Mouse (Mus musculus): ENCODE data around the gene Atn1.
A peak's percentile ranks its signal among the peaks of the same experiment; 100 is the strongest.
"Not testable (repeated sequence)": the region's sequence is repeated elsewhere in the genome, so short reads cannot be mapped to it uniquely, and the experiment has no call there.

Gene Atn1

GRCm38 (mm10) chr6:124755831-124756595 lies at the start of gene Atn1, which contains the start of gene Gm45234:
Gene Atn1, minus strand, starts transcription at chr6:124756524.
Gene Gm45234, minus strand, starts transcription at chr6:124756021.
- DNase-seq, result peak; percentile 79

DNA sequence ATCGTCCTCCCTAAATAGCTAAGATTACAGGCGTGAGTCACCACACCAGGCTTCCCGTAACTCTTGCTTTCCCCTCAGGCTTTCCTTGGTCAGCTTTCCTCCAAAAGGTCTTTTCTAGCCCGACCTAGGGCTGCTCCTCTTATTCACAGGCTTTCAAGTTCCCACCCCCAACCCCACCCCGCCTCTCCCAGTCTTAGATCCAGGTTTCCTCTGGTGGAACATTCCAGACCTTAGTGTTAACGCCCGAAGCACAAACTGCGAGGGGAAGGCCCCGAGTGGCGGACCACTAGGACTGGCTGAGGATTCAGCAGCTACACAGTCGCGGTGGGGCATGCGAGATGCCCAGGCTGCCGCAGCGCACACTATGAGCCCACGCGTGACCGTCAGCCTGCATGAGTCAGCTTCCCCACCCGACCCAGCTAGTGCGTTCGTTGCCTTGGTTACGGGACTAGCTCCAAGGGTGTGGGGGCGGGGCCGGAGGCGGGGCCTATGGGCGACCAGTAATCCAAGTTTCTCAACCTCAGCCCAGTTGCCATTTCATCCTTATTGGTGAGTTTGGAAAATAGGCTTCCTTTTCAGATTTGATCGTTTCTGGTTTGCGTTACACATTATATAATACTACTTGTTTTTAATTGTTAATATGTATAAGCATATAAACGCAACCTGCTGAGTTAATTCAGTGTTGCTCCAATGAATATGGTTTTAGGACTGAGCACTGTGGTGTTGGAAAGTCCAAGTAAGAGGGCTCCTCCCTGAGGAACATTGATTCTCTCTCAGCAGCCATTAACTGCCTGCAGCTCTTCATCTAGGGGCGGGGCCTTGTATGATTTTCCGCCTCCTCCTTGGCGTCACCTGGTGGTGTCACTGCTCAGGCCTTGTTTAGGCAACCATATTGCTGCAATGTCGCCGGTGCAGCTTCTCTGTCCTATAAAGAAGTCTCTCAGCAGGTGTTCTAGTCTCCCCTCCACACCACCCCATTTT lies 49.3 kb upstream of the Atn1 start:
- peak; percentile 93 for DNase-seq

GRCm38 (mm10) chr6:124804341-124804740 lies 48.0 kb upstream of the Atn1 start:
- no peak for DNase-seq

GRCm38 (mm10) chr6:124803691-124804090 lies 47.4 kb upstream of the Atn1 start:
- not testable (repeated sequence) for DNase-seq

- DNase-seq, result no peak
Observed at GRCm38 (mm10) chr6:124803061-124803460, 46.7 kb upstream of the Atn1 start.

GRCm38 (mm10) chr6:124802400-124802799 lies 46.1 kb upstream of the Atn1 start:
- DNase-seq, result not testable (repeated sequence)

- DNase-seq, result no peak
Observed at GRCm38 (mm10) chr6:124796200-124796599, 39.9 kb upstream of the Atn1 start.

GRCm38 (mm10) chr6:124795781-124796180 lies 39.5 kb upstream of the Atn1 start:
- DNase-seq, result no peak

DNA sequence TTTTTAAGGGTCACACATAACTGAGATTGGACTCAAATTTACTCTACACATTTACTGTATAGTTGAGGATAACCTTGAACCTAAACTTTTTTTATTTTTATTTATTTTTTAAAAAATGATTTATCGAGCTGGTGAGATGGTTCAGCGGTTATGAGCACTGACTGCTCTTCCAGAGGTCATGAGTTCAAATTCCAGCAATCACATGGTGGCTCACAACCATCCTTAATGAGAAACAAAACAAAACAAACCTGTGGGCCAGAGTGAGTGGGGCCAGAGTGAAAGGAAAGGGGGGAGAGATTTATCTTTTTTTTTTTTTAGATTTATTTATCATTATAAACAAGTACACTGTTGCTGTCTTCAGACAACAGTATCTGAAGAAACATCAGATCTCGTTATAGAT lies 35.6 kb upstream of the Atn1 start:
- no peak for DNase-seq

- DNase-seq, result no peak
Observed at GRCm38 (mm10) chr6:124790121-124790520, 33.8 kb upstream of the Atn1 start.

DNA sequence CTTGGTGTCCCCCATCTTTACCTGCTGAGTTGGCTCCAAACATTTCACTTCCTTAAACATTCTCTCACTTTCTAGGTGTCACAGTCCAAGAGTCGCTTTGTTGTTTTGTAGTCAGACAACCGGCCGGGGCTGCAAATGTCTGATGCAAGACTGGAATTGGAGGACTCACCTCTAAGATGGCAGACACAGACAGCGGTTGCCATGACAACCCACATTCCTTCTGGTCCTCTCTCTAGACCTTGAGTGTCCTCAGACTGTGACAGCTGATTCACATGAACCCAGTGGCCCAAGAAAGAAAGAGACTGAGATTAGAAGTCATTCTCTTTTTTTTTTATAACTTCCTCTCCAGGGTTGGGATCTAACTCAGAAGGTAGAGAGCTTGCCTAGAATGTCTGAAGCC lies 33.2 kb upstream of the Atn1 start:
- no peak for DNase-seq

DNA sequence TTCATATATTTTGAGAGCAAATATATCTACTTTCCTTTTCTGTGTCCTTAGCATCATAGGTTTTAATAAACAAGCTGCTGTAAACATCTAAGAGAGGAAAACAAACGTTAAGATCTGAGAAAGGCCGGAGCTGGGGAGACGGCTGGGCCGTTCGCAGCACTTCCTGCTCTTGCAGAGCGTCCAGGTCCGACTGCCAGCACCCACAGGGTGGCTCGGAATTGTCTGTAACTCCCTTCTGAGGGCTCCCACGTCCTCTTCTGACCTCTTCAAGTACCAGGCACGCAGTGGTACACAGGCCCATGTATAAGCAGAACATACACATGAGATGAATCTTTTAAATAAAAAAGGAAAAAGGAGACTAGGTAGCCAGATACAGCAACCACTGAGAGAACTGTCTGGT lies 31.4 kb upstream of the Atn1 start:
- no peak for DNase-seq

GRCm38 (mm10) chr6:124786756-124787420 lies 30.6 kb upstream of the Atn1 start:
- no peak for DNase-seq

DNA sequence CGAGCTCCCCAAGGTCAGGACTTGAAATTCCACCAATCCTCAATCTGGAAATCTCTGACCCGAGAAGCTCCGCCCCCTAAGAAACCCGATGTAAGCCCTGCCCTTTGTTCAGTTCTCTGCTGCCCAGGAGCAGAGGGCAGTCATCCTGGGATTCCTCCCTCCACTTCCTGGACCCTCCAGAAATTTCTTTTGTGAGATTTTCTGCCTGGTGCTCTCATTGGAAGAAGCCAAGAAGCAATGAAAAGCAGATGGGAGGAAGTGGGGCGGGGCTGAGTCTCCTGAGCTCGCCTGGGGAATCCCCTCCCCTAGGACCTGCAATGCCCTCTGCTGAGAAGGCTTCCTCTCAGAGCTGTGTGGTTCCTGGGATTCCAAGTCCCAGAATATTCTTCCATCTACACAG lies 26.1 kb upstream of the Atn1 start:
- DNase-seq, result peak; percentile 31

DNA sequence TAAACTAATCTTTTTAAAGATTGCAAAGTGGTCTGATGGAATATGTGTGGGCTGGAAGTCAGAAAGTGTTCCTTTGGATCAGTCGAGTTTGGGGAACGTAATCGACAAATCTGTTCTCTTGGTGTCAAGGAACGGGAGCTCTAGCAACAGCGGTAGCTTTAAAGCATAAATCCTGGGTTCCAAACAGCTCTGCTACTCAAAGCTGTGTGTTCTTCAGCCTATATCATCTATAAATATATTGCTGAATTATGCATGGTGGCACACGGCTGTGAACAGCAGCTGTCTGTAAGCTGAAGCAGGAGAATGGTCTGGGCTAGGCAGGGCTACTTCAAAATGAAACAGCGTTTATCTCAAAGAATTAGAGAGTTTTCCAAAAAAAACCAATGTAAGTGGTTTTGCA lies 24.6 kb upstream of the Atn1 start:
- no peak for DNase-seq

GRCm38 (mm10) chr6:124779984-124780416 lies 23.7 kb upstream of the Atn1 start:
- DNase-seq, result no peak

GRCm38 (mm10) chr6:124779222-124779983 lies 23.1 kb upstream of the Atn1 start, which contains the start of gene Lrrc23:
Gene Lrrc23, minus strand, starts transcription at chr6:124779727.
- peak; percentile 41 for DNase-seq

GRCm38 (mm10) chr6:124770511-124770910 lies 14.2 kb upstream of the Atn1 start:
- DNase-seq, result no peak

DNA sequence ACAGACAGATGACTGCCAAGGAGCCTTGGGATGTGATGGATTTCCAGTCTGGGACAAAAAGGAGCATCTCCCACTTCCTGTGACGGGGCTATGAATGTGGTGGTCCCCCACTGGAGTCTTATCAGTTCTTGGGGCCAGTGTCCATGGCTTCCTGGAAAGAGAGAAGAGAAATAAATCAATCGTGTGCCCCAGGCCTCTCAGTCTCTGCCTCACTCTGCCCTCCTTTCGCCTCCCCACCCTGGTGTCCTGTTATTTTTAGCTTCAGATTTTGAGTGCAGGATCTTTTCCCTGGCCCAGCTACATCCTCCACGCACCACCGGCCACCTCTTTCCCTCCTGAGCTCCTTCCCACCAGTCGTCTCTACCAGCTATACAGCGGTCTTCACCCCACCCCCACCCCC lies 13.7 kb upstream of the Atn1 start:
- DNase-seq, result no peak

DNA sequence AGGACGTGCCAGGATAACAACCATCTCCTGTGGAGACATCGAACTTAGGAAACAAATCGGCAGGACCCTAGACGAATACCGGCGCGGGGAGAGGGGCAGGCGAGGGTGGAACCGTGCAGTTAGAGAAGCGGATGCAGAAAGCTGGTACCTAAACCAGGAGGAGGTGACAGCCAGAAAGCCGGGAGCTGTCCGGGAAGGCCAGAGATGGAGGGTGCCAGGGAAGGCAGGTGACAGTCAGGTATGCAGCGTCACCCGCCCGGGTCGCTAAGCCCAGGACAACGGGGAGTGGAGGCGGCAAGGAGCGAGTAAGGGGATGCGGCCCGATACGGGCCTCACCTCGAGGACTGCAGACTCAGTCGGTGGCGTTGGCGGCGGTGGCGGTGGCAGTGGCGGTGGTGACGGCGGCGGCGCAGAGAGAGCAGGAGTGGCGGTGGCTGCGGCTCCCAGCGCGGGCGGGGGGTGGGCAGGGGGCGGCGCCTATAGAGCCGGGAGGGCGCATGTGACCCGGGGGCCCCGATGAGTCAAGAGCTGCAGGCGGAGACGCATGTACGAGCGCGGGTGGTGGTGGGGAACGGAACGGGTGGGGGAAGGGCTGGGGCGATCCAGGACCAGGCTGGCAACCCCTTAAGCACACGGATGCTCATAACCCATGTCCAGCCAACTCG lies 12.9 kb upstream of the Atn1 start, which contains the start of gene Eno2:
Gene Eno2 (minus strand): TSS at position 573 of the 665 bp plus-strand sequence.
- peak; percentile 46 for DNase-seq

- no peak for DNase-seq
Observed at GRCm38 (mm10) chr6:124768704-124769044, 12.3 kb upstream of the Atn1 start.
